Mouse (Mus musculus) heart, embryonic 10.5 days (tissue): ENCODE data around the gene Lbhd2. TPM values are rescaled to one million over a fixed set of nuclear protein-coding genes. Genes with fewer than 3 reads are reported as not detected.

Source experiments
- DNase-seq: peaks from one replicate; pipeline ENCODE4 v3.0.0-alpha.2; 2017; ENCODE audit warnings: low spot score
- H3K27ac ChIP-seq: fragments of 300-500 bp; sonication (generic); 2 replicates; pipeline ENCODE4 v1.5.1; 2016; ENCODE audit warnings: mild to moderate bottlenecking
- H3K27me3 ChIP-seq: fragments of 300-500 bp; sonication (generic); 2 replicates; pipeline ENCODE4 v1.6.1; 2016; ENCODE audit warnings: mild to moderate bottlenecking; ENCODE audit not compliant: poor library complexity, insufficient read depth, severe bottlenecking
- H3K36me3 ChIP-seq: fragments of 300-500 bp; sonication (generic); 2 replicates; pipeline ENCODE4 v1.6.1; 2016; ENCODE audit warnings: mild to moderate bottlenecking, moderate library complexity
- H3K4me1 ChIP-seq: fragments of 300-500 bp; sonication (generic); 2 replicates; pipeline ENCODE4 v1.6.1; 2016; ENCODE audit warnings: mild to moderate bottlenecking
- H3K4me3 ChIP-seq: fragments of 300-500 bp; sonication (generic); 2 replicates; pipeline ENCODE4 v1.5.1; 2016; ENCODE audit warnings: mild to moderate bottlenecking, moderate library complexity
- H3K9me3 ChIP-seq: fragments of 300-500 bp; sonication (generic); 2 replicates; pipeline ENCODE4 v1.6.1; 2016; ENCODE audit warnings: mild to moderate bottlenecking, moderate library complexity
- WGBS: fragments of 180-500 bp; shearing (Covaris S2); methylation state at CpG from one replicate; pipeline ENCODE4 v1.1.7; 2016; 5-methylcytosine and 5-hydroxymethylcytosine counted together
- polyA plus RNA-seq: library from polyadenylated mRNA; unstranded; fragments of >200 nt; fragmentation: Nextera tagmentation; extraction: Ambion mirVana; gene quantifications from 2 replicates; pipeline ENCODE4 v1.2.1, GENCODE M21; 2016

Lbhd2 gene
- polyA plus RNA-seq, 1 experiment from 2014 or later: 0.21 TPM

GRCm38 (mm10) chr12:111440701-111441373 lies 34.2 kb downstream of the Lbhd2 start:
- Histone ChIP-seq H3K4me3 (no peak overlapping the region), H3K9me3 (no peaks in the 10 kb centered on the region), H3K27ac (no peak overlapping the region), H3K4me1 (peaks cover 49% of the 10 kb centered on the region), H3K36me3 (no peaks in the 10 kb centered on the region), H3K27me3 (peaks cover 87% of the 10 kb centered on the region)
- 88% methylated on average over 9 of the region's 9 CpGs for WGBS
- DNase-seq: no peak

- H3K36me3 ChIP-seq: no peaks in the 10 kb centered on the region
- H3K9me3 ChIP-seq: no peaks in the 10 kb centered on the region
- peak overlapping the region; percentile 63; the same call in 1 of the 2 replicates for H3K4me3 ChIP-seq
- no peak for DNase-seq
- H3K4me1 ChIP-seq: peaks cover 52% of the 10 kb centered on the region
- 64% methylated on average over 3 of the region's 3 CpGs for WGBS
- H3K27me3 ChIP-seq: peaks cover 88% of the 10 kb centered on the region
- no peak overlapping the region for H3K27ac ChIP-seq
These were observed 34.9 kb downstream of the Lbhd2 start for GRCm38 (mm10) chr12:111441523-111441922.

- Histone ChIP-seq H3K4me3 (peak within 1 kb of the TSS; percentile 63), H3K4me1 (peaks cover 52% of the 10 kb centered on the region), H3K27ac (peak within 1 kb of the TSS; percentile 79; the same call in 1 of the 2 replicates), H3K27me3 (peaks cover 88% of the 10 kb centered on the region), H3K36me3 (no peaks in the 10 kb centered on the region; the same call in 1 of the 2 replicates), H3K9me3 (no peaks in the 10 kb centered on the region)
- WGBS: under 1% methylated on average over 48 of the region's 48 CpGs
- DNase-seq: peak; percentile 90
These were observed 35.9 kb downstream of the Lbhd2 start, which contains the start of gene Tnfaip2 for GRCm38 (mm10) chr12:111442309-111443010. TSS of gene Tnfaip2 (plus strand) at chr12:111442469.

- Histone ChIP-seq H3K4me3 (peak overlapping the region; percentile 63), H3K36me3 (no peaks in the 10 kb centered on the region; the same call in 1 of the 2 replicates), H3K27ac (no peak overlapping the region), H3K9me3 (no peaks in the 10 kb centered on the region), H3K27me3 (peaks cover 88% of the 10 kb centered on the region), H3K4me1 (peaks cover 56% of the 10 kb centered on the region)
- WGBS: 14% methylated on average over 15 of the region's 15 CpGs
- no peak for DNase-seq
These were observed 36.6 kb downstream of the Lbhd2 start for GRCm38 (mm10) chr12:111443011-111443870.

- peaks cover 65% of the 10 kb centered on the region for H3K4me1 ChIP-seq
- H3K27ac ChIP-seq: no peak overlapping the region
- peak overlapping the region; percentile 63 for H3K4me3 ChIP-seq
- 32% methylated on average over 10 of the region's 10 CpGs for whole genome bisulfite sequencing
- no peaks in the 10 kb centered on the region for H3K9me3 ChIP-seq
- DNase-seq: no peak
- H3K27me3 ChIP-seq: peaks cover 92% of the 10 kb centered on the region
- H3K36me3 ChIP-seq: no peaks in the 10 kb centered on the region; the same call in 1 of the 2 replicates
These were observed 37.6 kb downstream of the Lbhd2 start for GRCm38 (mm10) chr12:111443921-111444831.

GRCm38 (mm10) chr12:111445161-111445889 lies 38.7 kb downstream of the Lbhd2 start:
- H3K9me3 ChIP-seq: no peaks in the 10 kb centered on the region
- peak overlapping the region; percentile 51 for H3K4me3 ChIP-seq
- peak overlapping the region; percentile 71; the same call in 1 of the 2 replicates for H3K27ac ChIP-seq
- 3% methylated on average over 52 of the region's 52 CpGs for WGBS
- DNase-seq: no peak
- H3K36me3 ChIP-seq: no peaks in the 10 kb centered on the region; the same call in 1 of the 2 replicates
- peaks cover 76% of the 10 kb centered on the region for H3K4me1 ChIP-seq
- H3K27me3 ChIP-seq: peaks cover 99% of the 10 kb centered on the region

GRCm38 (mm10) chr12:111445890-111446613 lies 39.4 kb downstream of the Lbhd2 start:
- Histone ChIP-seq H3K27ac (peak overlapping the region; percentile 71; the same call in 1 of the 2 replicates), H3K4me3 (peak overlapping the region; percentile 51), H3K4me1 (peaks cover 84% of the 10 kb centered on the region), H3K27me3 (peaks cover 100% of the 10 kb centered on the region), H3K36me3 (peaks cover 5% of the 10 kb centered on the region; the same call in 1 of the 2 replicates), H3K9me3 (no peaks in the 10 kb centered on the region)
- no peak for DNase-seq
- WGBS: 10% methylated on average over 27 of the region's 27 CpGs

GRCm38 (mm10) chr12:111446745-111447144 lies 40.1 kb downstream of the Lbhd2 start:
- Histone ChIP-seq H3K4me3 (peak overlapping the region; percentile 0; the same call in 1 of the 2 replicates), H3K4me1 (peaks cover 82% of the 10 kb centered on the region), H3K27ac (no peak overlapping the region; the same call in 1 of the 2 replicates), H3K36me3 (peaks cover 11% of the 10 kb centered on the region), H3K9me3 (no peaks in the 10 kb centered on the region), H3K27me3 (peaks cover 100% of the 10 kb centered on the region)
- WGBS: 32% methylated on average over 5 of the region's 5 CpGs
- no peak for DNase-seq

GRCm38 (mm10) chr12:111447350-111447749 lies 40.7 kb downstream of the Lbhd2 start:
- Histone ChIP-seq H3K4me1 (peaks cover 76% of the 10 kb centered on the region), H3K4me3 (peak overlapping the region; percentile 25; the same call in 1 of the 2 replicates), H3K27ac (peak overlapping the region; percentile 52; the same call in 1 of the 2 replicates), H3K9me3 (no peaks in the 10 kb centered on the region), H3K27me3 (peaks cover 99% of the 10 kb centered on the region), H3K36me3 (peaks cover 11% of the 10 kb centered on the region)
- WGBS: 28% methylated on average over 9 of the region's 9 CpGs
- no peak for DNase-seq

GRCm38 (mm10) chr12:111447898-111448760 lies 41.5 kb downstream of the Lbhd2 start:
- peaks cover 11% of the 10 kb centered on the region for H3K36me3 ChIP-seq
- H3K4me1 ChIP-seq: peaks cover 69% of the 10 kb centered on the region
- peaks cover 98% of the 10 kb centered on the region for H3K27me3 ChIP-seq
- 35% methylated on average over 22 of the region's 22 CpGs for WGBS
- no peaks in the 10 kb centered on the region for H3K9me3 ChIP-seq
- H3K27ac ChIP-seq: no peak overlapping the region
- H3K4me3 ChIP-seq: 0 out of 2 replicates have a peak overlapping the region, but pooled peaks have one; percentile 25
- DNase-seq: no peak
